Mouse (Mus musculus): ENCODE measurements around the gene Prdx5.

The Prdx5 gene

GRCm38 (mm10) chr19:6892512-6892911, 17.4 kb downstream of the Prdx5 start:
- no peak for DNase-seq (ENCODE audit: low read depth, low spot score)

DNA sequence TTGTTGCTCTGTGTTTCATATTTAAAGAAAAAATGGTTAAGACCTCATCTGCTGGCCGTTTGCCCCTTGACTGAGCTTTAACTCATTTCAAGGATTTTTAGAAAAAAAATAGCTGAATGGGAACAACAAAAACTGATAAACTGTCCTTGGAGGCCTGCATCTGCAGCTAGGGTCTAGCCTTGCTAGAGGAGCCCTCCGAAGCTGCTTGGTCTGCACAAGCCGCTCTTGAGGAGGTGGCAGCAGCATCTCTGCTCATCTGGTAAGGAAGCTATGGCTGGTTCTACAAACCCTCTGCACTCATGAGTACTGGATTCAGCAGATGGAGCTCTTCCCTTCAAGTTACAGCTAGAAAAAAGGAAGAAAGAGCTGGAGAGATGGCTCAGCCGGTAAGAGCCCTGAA, 31.9 kb downstream of the Prdx5 start:
- no peak for DNase-seq (ENCODE audit: low read depth, low spot score)

GRCm38 (mm10) chr19:6876799-6877198, 33.1 kb downstream of the Prdx5 start:
- no peak for DNase-seq (ENCODE audit: low read depth, low spot score)

GRCm38 (mm10) chr19:6875834-6876233, 34.1 kb downstream of the Prdx5 start:
- DNase-seq (ENCODE audit: low read depth, low spot score) = no peak

GRCm38 (mm10) chr19:6874257-6874656, 35.6 kb downstream of the Prdx5 start:
- DNase-seq (ENCODE audit: low read depth, low spot score) = no peak

GRCm38 (mm10) chr19:6872701-6873100, 37.2 kb downstream of the Prdx5 start:
- DNase-seq (ENCODE audit: low read depth, low spot score) = no peak

DNA sequence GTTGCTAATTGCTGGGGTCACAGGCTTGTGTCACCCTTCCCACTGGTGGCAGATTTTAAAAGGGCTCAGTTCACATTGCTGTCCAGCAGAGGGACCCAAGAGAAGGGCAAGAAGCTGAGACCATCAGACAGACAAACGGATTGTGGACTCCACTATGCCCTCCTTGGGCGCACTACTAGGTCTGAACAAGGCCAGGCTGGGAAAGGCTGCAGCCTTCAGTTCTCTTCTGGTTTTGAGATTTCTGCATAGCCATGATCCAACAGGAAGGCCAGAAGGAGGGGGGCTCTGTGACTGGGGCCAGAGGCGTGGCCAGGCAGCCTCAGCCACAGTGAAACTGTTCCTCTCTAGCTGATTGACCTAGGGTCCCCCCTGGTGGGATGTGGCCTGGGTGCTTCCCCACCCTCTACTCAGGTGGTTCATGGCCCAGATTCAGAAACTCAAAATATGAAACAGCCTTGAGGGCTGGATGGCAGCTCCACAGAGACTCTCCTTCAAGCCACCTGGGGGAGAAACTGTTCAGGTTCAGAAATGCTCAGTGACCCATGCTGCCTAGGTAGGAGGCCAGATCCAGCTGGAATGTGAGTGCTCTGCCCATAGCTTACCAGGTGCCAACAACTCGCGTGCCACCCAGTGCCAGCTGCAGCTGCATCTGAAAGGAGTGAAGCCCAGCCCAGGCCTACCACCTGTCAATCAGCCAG, 38.2 kb downstream of the Prdx5 start:
- peak; percentile 74 for DNase-seq (ENCODE audit: low read depth, low spot score)

DNA sequence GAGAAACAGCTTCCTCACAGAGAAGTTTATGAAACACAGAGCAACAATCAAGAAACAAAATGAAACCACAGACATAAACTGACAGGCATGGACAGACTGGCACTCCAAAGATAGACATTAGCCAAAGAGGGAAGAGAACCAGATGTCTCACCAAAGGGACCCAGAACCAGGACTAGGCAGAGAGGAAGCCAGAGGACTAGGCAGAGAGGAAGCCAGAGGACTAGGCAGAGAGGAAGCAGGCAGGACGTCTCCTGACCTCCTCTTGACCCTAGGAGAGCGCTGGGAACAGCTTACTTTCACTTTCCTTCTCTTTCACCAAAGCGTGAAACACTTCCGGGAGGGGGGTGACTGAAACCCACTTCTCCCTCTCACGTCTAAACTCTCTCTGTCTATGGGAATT, 40.6 kb downstream of the Prdx5 start:
- DNase-seq (ENCODE audit: low read depth, low spot score) = peak; percentile 77

- no peak for DNase-seq (ENCODE audit: low read depth, low spot score)
Measured at GRCm38 (mm10) chr19:6861451-6861850, 48.5 kb downstream of the Prdx5 start.

- no peak for DNase-seq (ENCODE audit: low read depth, low spot score)
Measured at GRCm38 (mm10) chr19:6860706-6861105, 49.2 kb downstream of the Prdx5 start.

GRCm38 (mm10) chr19:6859971-6860370, 49.9 kb downstream of the Prdx5 start:
- DNase-seq (ENCODE audit: low read depth, low spot score) = no peak

DNA sequence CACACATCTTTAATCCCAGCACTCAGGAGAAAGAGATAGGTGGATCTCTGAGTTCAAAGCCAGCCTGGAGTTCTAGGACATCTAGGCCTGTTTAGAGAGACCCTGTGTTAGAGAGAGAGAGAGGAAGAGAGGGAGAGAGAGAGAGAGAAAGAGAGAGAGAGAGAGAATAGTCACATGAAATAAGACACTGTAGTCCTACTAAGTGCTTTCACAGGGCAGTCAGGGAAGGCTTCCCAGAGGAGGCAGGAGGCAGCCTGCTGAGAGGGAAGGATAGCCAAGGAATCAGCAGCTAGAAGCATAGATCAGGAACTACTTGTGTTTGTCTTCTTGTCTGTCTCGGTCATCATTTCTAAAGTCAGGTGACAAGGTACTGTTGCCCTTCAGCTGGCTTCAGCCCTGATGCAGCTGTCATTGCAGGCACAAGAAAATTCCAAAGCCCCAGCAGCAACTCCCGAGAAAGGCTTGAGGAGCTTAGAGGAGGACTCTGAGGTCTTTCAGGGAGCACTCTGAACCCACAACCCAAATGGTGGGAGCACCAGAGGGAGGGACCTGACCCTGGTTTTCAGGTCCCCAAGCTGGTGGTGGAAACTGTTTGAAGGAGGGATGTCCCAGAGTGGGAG, 50.8 kb downstream of the Prdx5 start:
- no peak for DNase-seq (ENCODE audit: low read depth, low spot score)

DNA sequence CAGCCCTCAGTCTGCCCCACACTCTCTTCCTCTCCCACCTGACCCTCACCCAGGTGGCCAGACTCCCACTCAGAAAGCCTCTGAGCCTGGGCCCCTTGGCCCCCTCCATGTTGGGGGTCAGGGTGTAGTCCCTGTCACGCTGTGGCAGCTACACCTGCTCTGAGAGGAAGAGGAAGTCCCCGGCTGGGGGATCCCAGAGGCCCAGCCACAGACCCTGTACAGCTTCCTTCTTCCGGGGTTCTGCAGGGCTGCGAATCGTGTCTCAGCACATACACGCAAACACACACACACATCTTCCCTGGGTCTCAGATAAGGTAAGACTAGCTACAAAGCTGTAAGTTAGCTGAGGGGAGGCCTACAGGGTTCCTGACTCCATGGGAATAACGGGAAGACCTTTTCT, 51.9 kb downstream of the Prdx5 start, which contains the start of gene Ccdc88b:
Gene Ccdc88b, minus strand, starts transcription at position 181 of the 400 bp plus-strand sequence.
- no peak for DNase-seq (ENCODE audit: low read depth, low spot score)

DNA sequence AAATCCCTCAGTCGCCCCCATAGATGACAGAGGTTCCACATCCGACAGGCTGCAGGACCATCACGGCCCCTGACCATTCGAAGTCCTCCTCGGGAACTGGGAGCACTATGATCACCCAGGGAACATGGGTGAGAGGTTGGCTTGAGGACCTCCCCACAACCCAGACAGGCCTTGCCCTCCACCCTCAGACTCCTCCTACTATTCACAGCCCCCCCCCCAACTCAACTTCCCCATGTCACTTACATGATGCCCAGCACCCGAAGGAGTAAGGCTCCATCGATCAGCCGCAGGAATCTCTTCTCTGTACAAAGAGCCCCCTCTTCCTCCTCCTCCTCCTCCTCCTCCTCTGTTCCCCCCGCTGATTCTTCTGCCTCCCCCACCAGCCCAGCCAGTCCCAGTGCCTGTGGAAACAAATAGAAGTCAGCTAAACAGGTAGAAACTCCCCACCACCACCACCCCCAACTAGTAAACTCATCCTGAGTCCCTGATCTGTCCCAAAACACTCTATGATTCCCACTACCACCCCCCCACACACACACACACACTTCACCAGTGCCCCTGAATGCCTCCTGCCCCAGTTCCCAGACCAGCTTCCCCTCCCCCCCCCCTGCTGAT, 52.4 kb downstream of the Prdx5 start:
- no peak for DNase-seq (ENCODE audit: low read depth, low spot score)

DNA sequence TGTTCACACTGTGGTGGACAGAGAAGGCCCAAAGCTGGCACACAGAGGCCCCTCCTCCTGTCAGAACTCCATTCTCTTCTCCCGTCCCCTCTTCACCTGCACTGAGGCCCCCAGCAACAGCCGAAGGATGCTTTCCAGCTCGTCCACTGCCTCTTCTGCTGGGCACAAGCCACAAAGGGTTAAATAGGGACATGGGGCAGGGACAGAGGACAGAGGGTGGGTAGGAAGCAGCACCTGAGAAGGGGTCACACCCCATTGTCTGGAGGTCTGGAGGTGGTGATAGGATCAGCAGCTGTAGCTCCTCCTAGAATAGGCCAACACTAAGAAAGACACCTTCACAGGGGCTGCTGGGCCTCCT, 52.9 kb downstream of the Prdx5 start:
- DNase-seq (ENCODE audit: low read depth, low spot score) = no peak

Measured in R1 (cell line).